Mouse (Mus musculus) E14TG2a.4 (cell line): Measurements from ENCODE around the gene 4930502E18Rik.

Experiments
- CTCF ChIP-seq: conservative IDR thresholded peaks from 2 replicates; pipeline ENCODE4 v1.5.1; 2014; ENCODE audit warnings: low read length
- NANOG ChIP-seq: IDR thresholded peaks from 2 replicates; pipeline ENCODE4 v1.6.1; 2014; ENCODE audit warnings: borderline replicate concordance, low read length, mixed read lengths
- POU5F1 ChIP-seq: IDR thresholded peaks from 2 replicates; pipeline ENCODE4 v1.6.1; 2014; ENCODE audit warnings: low read length, borderline replicate concordance

- TF ChIP-seq POU5F1 (no peak), CTCF (no peak), NANOG (no peak)
Measured at GRCm38 (mm10) chrX:53702673-53703072, 22.0 kb upstream of the 4930502E18Rik start.
